Mouse (Mus musculus): Measurements from ENCODE around the gene E2f8. TPM values are rescaled to one million over a fixed set of nuclear protein-coding genes. Genes with fewer than 3 reads are reported as not detected.

The E2f8 gene
- polyA plus RNA-seq, 1 experiment = 6.5 TPM

DNA sequence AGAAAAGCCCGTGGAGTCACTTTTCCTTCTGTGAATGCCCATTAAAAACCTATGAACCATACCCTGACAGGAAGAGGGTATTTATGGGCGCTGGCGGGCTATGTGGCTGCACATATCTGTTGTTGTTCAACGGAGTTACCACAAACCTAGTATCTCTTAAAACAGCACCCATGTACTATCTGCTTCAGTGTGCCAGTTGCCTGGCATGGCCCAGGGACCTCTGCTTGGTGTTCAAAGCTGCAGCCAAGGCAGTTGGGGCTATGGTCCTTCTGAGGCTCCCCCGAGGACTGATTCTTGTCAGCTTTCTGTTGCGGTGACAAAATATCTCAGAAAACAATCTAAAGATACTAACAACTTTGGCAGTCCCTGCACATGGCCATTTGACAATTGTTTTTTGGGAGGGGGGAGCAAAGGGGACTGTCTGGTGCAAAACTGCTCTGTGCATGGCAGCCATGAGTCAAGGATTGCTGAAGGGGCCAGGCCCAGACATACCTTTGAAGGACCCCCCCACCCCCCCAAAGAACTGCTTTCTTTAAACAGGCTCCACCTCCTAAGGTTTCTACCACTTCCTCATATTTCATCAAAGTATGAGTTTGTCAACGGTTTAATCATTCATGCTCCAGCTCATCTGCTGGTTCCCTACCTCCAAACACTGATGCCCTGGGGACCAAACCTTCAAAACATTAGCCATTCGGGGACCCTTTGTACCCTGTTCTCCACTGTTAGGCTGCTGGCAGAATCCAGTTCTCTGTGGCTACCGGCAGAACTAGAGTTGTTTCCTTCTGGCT is 16.5 kb downstream of the E2f8 start:
- Histone ChIP-seq H3K27me3 (ENCODE audit: control insufficient read depth, insufficient read depth, low read length) (no peaks in the 10 kb centered on the region), H3K36me3 (ENCODE audit: control insufficient read depth, insufficient read depth, low read length) (no peaks in the 10 kb centered on the region), H3K4me1 (ENCODE audit: control insufficient read depth, insufficient read depth, low read length) (no peaks in the 10 kb centered on the region), H3K4me3 (ENCODE audit: control insufficient read depth, low read depth, low read length) (no peak overlapping the region), H3K27ac (ENCODE audit: control insufficient read depth, insufficient read depth, low read depth, low read length) (no peak overlapping the region)
- TF ChIP-seq CTCF (IDR thresholded peaks at IDR 0.05; ENCODE audit: control insufficient read depth, insufficient read depth, insufficient replicate concordance, low read depth, low read length) (no peak), POLR2A (IDR thresholded peaks at IDR 0.05; ENCODE audit: control insufficient read depth, low read depth, low read length) (no peak)

- no peak for TF ChIP-seq POLR2A (IDR thresholded peaks at IDR 0.05; ENCODE audit: control insufficient read depth, low read depth, low read length)
- TF ChIP-seq CTCF (IDR thresholded peaks at IDR 0.05; ENCODE audit: control insufficient read depth, insufficient read depth, insufficient replicate concordance, low read depth, low read length) = no peak
- Histone ChIP-seq H3K27ac (ENCODE audit: control insufficient read depth, insufficient read depth, low read depth, low read length) (no peak overlapping the region), H3K4me3 (ENCODE audit: control insufficient read depth, low read depth, low read length) (no peak overlapping the region), H3K36me3 (ENCODE audit: control insufficient read depth, insufficient read depth, low read length) (no peaks in the 10 kb centered on the region), H3K4me1 (ENCODE audit: control insufficient read depth, insufficient read depth, low read length) (no peaks in the 10 kb centered on the region), H3K27me3 (ENCODE audit: control insufficient read depth, insufficient read depth, low read length) (no peaks in the 10 kb centered on the region)
These were observed 17.2 kb downstream of the E2f8 start for GRCm38 (mm10) chr7:48864199-48864598.

- TF ChIP-seq POLR2A (IDR thresholded peaks at IDR 0.05; ENCODE audit: control insufficient read depth, low read depth, low read length) (no peak), CTCF (IDR thresholded peaks at IDR 0.05; ENCODE audit: control insufficient read depth, insufficient read depth, insufficient replicate concordance, low read depth, low read length) (no peak)
- H3K27me3 ChIP-seq (ENCODE audit: control insufficient read depth, insufficient read depth, low read length) = no peaks in the 10 kb centered on the region
- H3K36me3 ChIP-seq (ENCODE audit: control insufficient read depth, insufficient read depth, low read length) = no peaks in the 10 kb centered on the region
- no peak overlapping the region for H3K4me3 ChIP-seq (ENCODE audit: control insufficient read depth, low read depth, low read length)
- no peaks in the 10 kb centered on the region for H3K4me1 ChIP-seq (ENCODE audit: control insufficient read depth, insufficient read depth, low read length)
- H3K27ac ChIP-seq (ENCODE audit: control insufficient read depth, insufficient read depth, low read depth, low read length) = no peak overlapping the region
These were observed 19.6 kb downstream of the E2f8 start for GRCm38 (mm10) chr7:48861796-48862195.

GRCm38 (mm10) chr7:48860948-48861347 is 20.4 kb downstream of the E2f8 start:
- TF ChIP-seq POLR2A (IDR thresholded peaks at IDR 0.05; ENCODE audit: control insufficient read depth, low read depth, low read length) (no peak), CTCF (IDR thresholded peaks at IDR 0.05; ENCODE audit: control insufficient read depth, insufficient read depth, insufficient replicate concordance, low read depth, low read length) (no peak)
- Histone ChIP-seq H3K27me3 (ENCODE audit: control insufficient read depth, insufficient read depth, low read length) (no peaks in the 10 kb centered on the region), H3K4me1 (ENCODE audit: control insufficient read depth, insufficient read depth, low read length) (no peaks in the 10 kb centered on the region), H3K27ac (ENCODE audit: control insufficient read depth, insufficient read depth, low read depth, low read length) (no peak overlapping the region), H3K4me3 (ENCODE audit: control insufficient read depth, low read depth, low read length) (no peak overlapping the region), H3K36me3 (ENCODE audit: control insufficient read depth, insufficient read depth, low read length) (no peaks in the 10 kb centered on the region)

- no peaks in the 10 kb centered on the region for H3K36me3 ChIP-seq (ENCODE audit: control insufficient read depth, insufficient read depth, low read length)
- no peaks in the 10 kb centered on the region for H3K27me3 ChIP-seq (ENCODE audit: control insufficient read depth, insufficient read depth, low read length)
- H3K27ac ChIP-seq (ENCODE audit: control insufficient read depth, insufficient read depth, low read depth, low read length) = no peak overlapping the region
- no peaks in the 10 kb centered on the region for H3K4me1 ChIP-seq (ENCODE audit: control insufficient read depth, insufficient read depth, low read length)
- TF ChIP-seq POLR2A (IDR thresholded peaks at IDR 0.05; ENCODE audit: control insufficient read depth, low read depth, low read length) (no peak), CTCF (IDR thresholded peaks at IDR 0.05; ENCODE audit: control insufficient read depth, insufficient read depth, insufficient replicate concordance, low read depth, low read length) (no peak)
- no peak overlapping the region for H3K4me3 ChIP-seq (ENCODE audit: control insufficient read depth, low read depth, low read length)
These were observed 22.0 kb downstream of the E2f8 start for GRCm38 (mm10) chr7:48859362-48859761.

DNA sequence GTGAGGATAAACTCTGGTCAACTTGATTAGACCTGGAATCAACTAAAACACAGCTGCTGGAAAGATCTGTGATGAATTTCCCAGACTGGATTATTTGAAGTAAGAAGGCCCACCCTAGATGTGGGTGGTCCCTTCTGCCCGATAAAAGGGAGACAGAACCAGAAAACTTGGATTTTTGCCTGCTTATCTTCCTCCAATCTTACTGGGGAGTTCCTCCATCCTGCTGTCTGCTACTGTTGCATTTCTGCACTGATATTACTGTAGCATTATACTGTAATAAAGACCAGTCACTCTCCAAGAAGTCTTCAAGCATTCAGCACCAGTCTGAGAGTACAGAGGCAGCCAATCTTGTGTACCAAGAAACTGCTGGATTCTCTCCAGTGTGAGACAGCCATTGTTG is 23.1 kb downstream of the E2f8 start:
- TF ChIP-seq POLR2A (IDR thresholded peaks at IDR 0.05; ENCODE audit: control insufficient read depth, low read depth, low read length) (no peak), CTCF (IDR thresholded peaks at IDR 0.05; ENCODE audit: control insufficient read depth, insufficient read depth, insufficient replicate concordance, low read depth, low read length) (no peak)
- Histone ChIP-seq H3K4me1 (ENCODE audit: control insufficient read depth, insufficient read depth, low read length) (no peaks in the 10 kb centered on the region), H3K27me3 (ENCODE audit: control insufficient read depth, insufficient read depth, low read length) (no peaks in the 10 kb centered on the region), H3K4me3 (ENCODE audit: control insufficient read depth, low read depth, low read length) (no peak overlapping the region), H3K27ac (ENCODE audit: control insufficient read depth, insufficient read depth, low read depth, low read length) (no peak overlapping the region), H3K36me3 (ENCODE audit: control insufficient read depth, insufficient read depth, low read length) (no peaks in the 10 kb centered on the region)

DNA sequence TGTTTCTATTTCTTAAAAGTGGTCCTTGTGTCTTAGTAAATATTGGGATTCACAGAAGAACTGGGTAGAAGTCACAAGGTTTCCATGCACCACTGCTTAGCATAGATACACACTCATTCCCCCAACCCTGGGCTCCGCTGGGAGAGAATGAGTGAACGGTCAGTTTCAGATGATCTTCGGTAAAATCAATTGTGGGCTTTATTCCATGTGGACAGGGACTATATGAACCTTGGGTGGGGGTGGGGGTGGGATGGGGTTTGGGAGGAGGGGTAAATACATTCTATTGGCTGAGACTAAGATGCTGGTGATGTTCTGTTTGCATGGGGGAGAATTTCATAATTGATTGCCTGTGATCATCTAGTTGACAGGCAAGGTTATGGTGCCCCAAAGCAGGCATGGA is 25.9 kb downstream of the E2f8 start:
- Histone ChIP-seq H3K4me3 (ENCODE audit: control insufficient read depth, low read depth, low read length) (no peak overlapping the region), H3K27ac (ENCODE audit: control insufficient read depth, insufficient read depth, low read depth, low read length) (no peak overlapping the region), H3K4me1 (ENCODE audit: control insufficient read depth, insufficient read depth, low read length) (no peaks in the 10 kb centered on the region), H3K27me3 (ENCODE audit: control insufficient read depth, insufficient read depth, low read length) (no peaks in the 10 kb centered on the region), H3K36me3 (ENCODE audit: control insufficient read depth, insufficient read depth, low read length) (no peaks in the 10 kb centered on the region)
- TF ChIP-seq CTCF (IDR thresholded peaks at IDR 0.05; ENCODE audit: control insufficient read depth, insufficient read depth, insufficient replicate concordance, low read depth, low read length) (no peak), POLR2A (IDR thresholded peaks at IDR 0.05; ENCODE audit: control insufficient read depth, low read depth, low read length) (no peak)

Measured in testis, adult 2 months (tissue).